Mouse (Mus musculus): ENCODE data around the gene Mthfr.
A peak's percentile ranks its signal among the peaks of the same experiment; 100 is the strongest.
"Not testable (repeated sequence)": the region's sequence is repeated elsewhere in the genome, so short reads cannot be mapped to it uniquely, and the experiment has no call there.

Mthfr gene

GRCm38 (mm10) chr4:148040029-148040830 is 1.4 kb downstream of the Mthfr start:
- DNase-seq (ENCODE audit: low read depth, low spot score), result no peak

GRCm38 (mm10) chr4:148040933-148041610 is 2.2 kb downstream of the Mthfr start:
- peak; percentile 94 for DNase-seq (ENCODE audit: low read depth, low spot score)

- no peak for DNase-seq (ENCODE audit: low read depth, low spot score)
Measured at GRCm38 (mm10) chr4:148041611-148042191, 2.8 kb downstream of the Mthfr start.

GRCm38 (mm10) chr4:148043327-148043726 is 4.5 kb downstream of the Mthfr start:
- not testable (repeated sequence) for DNase-seq (ENCODE audit: low read depth, low spot score)

- DNase-seq (ENCODE audit: low read depth, low spot score), result no peak
Measured at GRCm38 (mm10) chr4:148044113-148044512, 5.2 kb downstream of the Mthfr start.

- no peak for DNase-seq (ENCODE audit: low read depth, low spot score)
Measured at GRCm38 (mm10) chr4:148046450-148047031, 7.7 kb downstream of the Mthfr start.

GRCm38 (mm10) chr4:148050396-148050914 is 11.6 kb downstream of the Mthfr start:
- DNase-seq (ENCODE audit: low read depth, low spot score), result not testable (repeated sequence)

GRCm38 (mm10) chr4:148051046-148051776 is 12.3 kb downstream of the Mthfr start:
- DNase-seq (ENCODE audit: low read depth, low spot score), result no peak

GRCm38 (mm10) chr4:148051886-148052285 is 13.0 kb downstream of the Mthfr start:
- DNase-seq (ENCODE audit: low read depth, low spot score), result no peak

GRCm38 (mm10) chr4:148052976-148053375 is 14.1 kb downstream of the Mthfr start:
- DNase-seq (ENCODE audit: low read depth, low spot score), result no peak

GRCm38 (mm10) chr4:148053417-148053920 is 14.6 kb downstream of the Mthfr start:
- DNase-seq (ENCODE audit: low read depth, low spot score), result no peak

- DNase-seq (ENCODE audit: low read depth, low spot score), result no peak
Measured at GRCm38 (mm10) chr4:148054961-148055695, 16.3 kb downstream of the Mthfr start.

GRCm38 (mm10) chr4:148056246-148056645 is 17.4 kb downstream of the Mthfr start:
- no peak for DNase-seq (ENCODE audit: low read depth, low spot score)

- DNase-seq (ENCODE audit: low read depth, low spot score), result no peak
Measured at GRCm38 (mm10) chr4:148056801-148057200, 17.9 kb downstream of the Mthfr start.

- DNase-seq (ENCODE audit: low read depth, low spot score), result no peak
Measured at GRCm38 (mm10) chr4:148057661-148058209, 18.9 kb downstream of the Mthfr start.

GRCm38 (mm10) chr4:148058218-148058819 is 19.4 kb downstream of the Mthfr start:
- DNase-seq (ENCODE audit: low read depth, low spot score), result no peak

- no peak for DNase-seq (ENCODE audit: low read depth, low spot score)
Measured at GRCm38 (mm10) chr4:148058993-148059392, 20.1 kb downstream of the Mthfr start.

- DNase-seq (ENCODE audit: low read depth, low spot score), result peak; percentile 48
Measured at GRCm38 (mm10) chr4:148060120-148061085, 21.5 kb downstream of the Mthfr start.

Measured in ES-CJ7 (cell line).